Mouse (Mus musculus): Measurements from ENCODE around the gene Ptpru. TPM values are rescaled to one million over a fixed set of nuclear protein-coding genes. Genes with fewer than 3 reads are reported as not detected.
"Not testable (repeated sequence)": the region's sequence is repeated elsewhere in the genome, so short reads cannot be mapped to it uniquely, and the experiment has no call there.

The Ptpru gene
- polyA plus RNA-seq, 1 experiment from 2014 or later: 11.4 TPM

- no peak overlapping the region for H3K9ac ChIP-seq (ENCODE audit: low read length)
- no peaks in the 10 kb centered on the region for H3K9me3 ChIP-seq (ENCODE audit: control insufficient read depth, low read length)
- H3K4me3 ChIP-seq (ENCODE audit: low read depth, low read length): no peak overlapping the region
- no peak for DNase-seq (ENCODE audit: low spot score, missing footprints)
- ATAC-seq (ENCODE audit: low FRiP score): no peak
- no peaks in the 10 kb centered on the region for H3K27me3 ChIP-seq (ENCODE audit: control insufficient read depth, insufficient read depth, low read length)
- no peak overlapping the region for H3K27ac ChIP-seq (ENCODE audit: low read depth, low read length)
- WGBS: 73% methylated on average over 3 of the region's 3 CpGs
- no peaks in the 10 kb centered on the region for H3K36me3 ChIP-seq (ENCODE audit: control insufficient read depth, insufficient read depth, low read length)
- no peak overlapping the region for H3K4me2 ChIP-seq
- H3K4me1 ChIP-seq (ENCODE audit: control insufficient read depth, insufficient read depth, low read length): no peaks in the 10 kb centered on the region
Measured at GRCm38 (mm10) chr4:131805255-131805654, 32.8 kb downstream of the Ptpru start.

- DNase-seq (ENCODE audit: low spot score, missing footprints); H3K4me1 ChIP-seq (ENCODE audit: control insufficient read depth, insufficient read depth, low read length); H3K4me3 ChIP-seq (ENCODE audit: low read depth, low read length); H3K4me2 ChIP-seq; H3K9ac ChIP-seq (ENCODE audit: low read length); H3K27me3 ChIP-seq (ENCODE audit: control insufficient read depth, insufficient read depth, low read length); H3K27ac ChIP-seq (ENCODE audit: low read depth, low read length); H3K36me3 ChIP-seq (ENCODE audit: control insufficient read depth, insufficient read depth, low read length); H3K9me3 ChIP-seq (ENCODE audit: control insufficient read depth, low read length): not testable (repeated sequence)
- 0 out of 2 replicates have a peak, but pooled peaks have one; percentile 52 for ATAC-seq (ENCODE audit: low FRiP score)
- 98% methylated on average over 5 of the region's 6 CpGs for WGBS
Measured at GRCm38 (mm10) chr4:131804732-131805131, 33.4 kb downstream of the Ptpru start.

DNA sequence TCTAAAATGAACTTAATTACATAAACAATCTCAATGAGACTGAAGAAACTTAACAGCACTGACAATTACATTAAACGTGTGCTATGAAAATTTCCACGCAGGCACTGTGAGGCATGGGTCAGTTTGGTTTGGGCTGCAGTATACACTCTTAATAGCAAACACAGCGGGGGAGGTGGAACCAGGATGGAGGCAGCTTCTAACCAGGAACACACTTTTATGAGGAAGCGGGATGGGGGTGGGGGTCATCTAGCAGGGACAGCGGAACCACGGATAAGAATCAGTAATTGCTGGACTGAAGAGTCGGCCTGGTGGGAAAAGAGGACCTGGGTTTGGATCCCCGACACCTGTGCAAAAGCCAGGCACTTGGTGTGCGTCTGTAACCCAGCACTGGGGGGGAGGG is 34.2 kb downstream of the Ptpru start:
- no peak for ATAC-seq (ENCODE audit: low FRiP score)
- 76% methylated on average over 9 of the region's 9 CpGs for WGBS
- DNase-seq (ENCODE audit: low spot score, missing footprints): no peak
- Histone ChIP-seq H3K9me3 (ENCODE audit: control insufficient read depth, low read length) (no peaks in the 10 kb centered on the region), H3K27me3 (ENCODE audit: control insufficient read depth, insufficient read depth, low read length) (no peaks in the 10 kb centered on the region), H3K4me2 (no peak overlapping the region), H3K27ac (ENCODE audit: low read depth, low read length) (no peak overlapping the region), H3K9ac (ENCODE audit: low read length) (no peak overlapping the region), H3K36me3 (ENCODE audit: control insufficient read depth, insufficient read depth, low read length) (no peaks in the 10 kb centered on the region), H3K4me3 (ENCODE audit: low read depth, low read length) (no peak overlapping the region), H3K4me1 (ENCODE audit: control insufficient read depth, insufficient read depth, low read length) (no peaks in the 10 kb centered on the region)

DNA sequence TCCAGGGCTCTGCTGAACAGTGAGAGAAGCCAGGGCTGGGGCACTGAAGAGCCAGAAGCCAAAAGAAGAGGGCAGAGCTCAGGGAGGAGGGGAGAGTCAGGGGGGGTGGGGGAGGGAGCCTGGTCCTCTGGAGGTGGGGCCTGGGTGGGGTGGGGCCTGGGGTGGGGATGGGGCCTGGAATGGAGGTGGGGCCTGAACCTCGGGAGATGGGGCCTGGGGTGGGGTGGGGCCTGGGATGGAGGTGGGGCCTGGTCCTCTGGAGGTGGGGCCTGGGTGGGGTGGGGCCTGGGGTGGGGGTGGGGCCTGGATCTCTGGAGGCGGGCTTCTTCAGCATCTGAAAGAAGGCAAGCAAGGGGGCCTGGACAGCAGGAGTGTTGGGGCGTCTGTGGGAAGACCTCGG is 39.1 kb downstream of the Ptpru start:
- H3K9me3 ChIP-seq (ENCODE audit: control insufficient read depth, low read length): no peaks in the 10 kb centered on the region
- no peak overlapping the region for H3K27ac ChIP-seq (ENCODE audit: low read depth, low read length)
- no peaks in the 10 kb centered on the region for H3K4me1 ChIP-seq (ENCODE audit: control insufficient read depth, insufficient read depth, low read length)
- no peak overlapping the region for H3K4me3 ChIP-seq (ENCODE audit: low read depth, low read length)
- 22% methylated on average over 4 of the region's 4 CpGs for WGBS
- ATAC-seq (ENCODE audit: low FRiP score) (no peak), DNase-seq (ENCODE audit: low spot score, missing footprints) (no peak)
- H3K9ac ChIP-seq (ENCODE audit: low read length): no peak overlapping the region
- no peaks in the 10 kb centered on the region for H3K27me3 ChIP-seq (ENCODE audit: control insufficient read depth, insufficient read depth, low read length)
- no peaks in the 10 kb centered on the region for H3K36me3 ChIP-seq (ENCODE audit: control insufficient read depth, insufficient read depth, low read length)
- no peak overlapping the region for H3K4me2 ChIP-seq

- Histone ChIP-seq H3K9me3 (ENCODE audit: control insufficient read depth, low read length) (no peaks in the 10 kb centered on the region), H3K4me2 (no peak overlapping the region), H3K4me3 (ENCODE audit: low read depth, low read length) (no peak overlapping the region), H3K27me3 (ENCODE audit: control insufficient read depth, insufficient read depth, low read length) (no peaks in the 10 kb centered on the region), H3K36me3 (ENCODE audit: control insufficient read depth, insufficient read depth, low read length) (no peaks in the 10 kb centered on the region), H3K4me1 (ENCODE audit: control insufficient read depth, insufficient read depth, low read length) (no peaks in the 10 kb centered on the region), H3K27ac (ENCODE audit: low read depth, low read length) (no peak overlapping the region), H3K9ac (ENCODE audit: low read length) (no peak overlapping the region)
- peak; percentile 88 for DNase-seq (ENCODE audit: low spot score, missing footprints)
- 47% methylated on average over 12 of the region's 12 CpGs for WGBS
- ATAC-seq (ENCODE audit: low FRiP score): 0 out of 2 replicates have a peak, but pooled peaks have one; percentile 19
Measured at GRCm38 (mm10) chr4:131797920-131798319, 40.2 kb downstream of the Ptpru start.

DNA sequence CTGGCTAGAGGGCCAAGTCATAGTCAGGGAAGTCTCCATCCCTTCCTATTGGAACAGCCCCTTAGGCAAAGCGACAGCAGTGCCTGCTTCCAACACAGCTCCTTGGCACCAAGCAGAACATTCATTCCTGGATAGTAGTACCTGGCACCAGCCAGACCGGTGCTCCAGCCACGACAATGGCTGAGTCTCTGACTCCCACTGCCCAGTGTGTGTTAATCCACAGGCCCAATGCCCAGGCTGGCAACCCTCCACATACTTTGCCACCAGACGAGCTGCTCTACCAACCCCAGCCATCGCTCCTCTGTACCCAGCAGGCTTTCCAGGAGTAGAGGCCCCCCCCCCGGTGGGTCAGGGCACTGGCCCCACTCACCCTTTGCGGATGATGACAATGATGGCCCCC is 40.6 kb downstream of the Ptpru start:
- no peaks in the 10 kb centered on the region for H3K9me3 ChIP-seq (ENCODE audit: control insufficient read depth, low read length)
- DNase-seq (ENCODE audit: low spot score, missing footprints): no peak
- H3K36me3 ChIP-seq (ENCODE audit: control insufficient read depth, insufficient read depth, low read length): no peaks in the 10 kb centered on the region
- H3K27me3 ChIP-seq (ENCODE audit: control insufficient read depth, insufficient read depth, low read length): no peaks in the 10 kb centered on the region
- H3K9ac ChIP-seq (ENCODE audit: low read length): no peak overlapping the region
- WGBS: 73% methylated on average over 7 of the region's 7 CpGs
- H3K4me3 ChIP-seq (ENCODE audit: low read depth, low read length): no peak overlapping the region
- H3K27ac ChIP-seq (ENCODE audit: low read depth, low read length): no peak overlapping the region
- no peaks in the 10 kb centered on the region for H3K4me1 ChIP-seq (ENCODE audit: control insufficient read depth, insufficient read depth, low read length)
- 0 out of 2 replicates have a peak, but pooled peaks have one; percentile 7 for ATAC-seq (ENCODE audit: low FRiP score)
- no peak overlapping the region for H3K4me2 ChIP-seq

DNA sequence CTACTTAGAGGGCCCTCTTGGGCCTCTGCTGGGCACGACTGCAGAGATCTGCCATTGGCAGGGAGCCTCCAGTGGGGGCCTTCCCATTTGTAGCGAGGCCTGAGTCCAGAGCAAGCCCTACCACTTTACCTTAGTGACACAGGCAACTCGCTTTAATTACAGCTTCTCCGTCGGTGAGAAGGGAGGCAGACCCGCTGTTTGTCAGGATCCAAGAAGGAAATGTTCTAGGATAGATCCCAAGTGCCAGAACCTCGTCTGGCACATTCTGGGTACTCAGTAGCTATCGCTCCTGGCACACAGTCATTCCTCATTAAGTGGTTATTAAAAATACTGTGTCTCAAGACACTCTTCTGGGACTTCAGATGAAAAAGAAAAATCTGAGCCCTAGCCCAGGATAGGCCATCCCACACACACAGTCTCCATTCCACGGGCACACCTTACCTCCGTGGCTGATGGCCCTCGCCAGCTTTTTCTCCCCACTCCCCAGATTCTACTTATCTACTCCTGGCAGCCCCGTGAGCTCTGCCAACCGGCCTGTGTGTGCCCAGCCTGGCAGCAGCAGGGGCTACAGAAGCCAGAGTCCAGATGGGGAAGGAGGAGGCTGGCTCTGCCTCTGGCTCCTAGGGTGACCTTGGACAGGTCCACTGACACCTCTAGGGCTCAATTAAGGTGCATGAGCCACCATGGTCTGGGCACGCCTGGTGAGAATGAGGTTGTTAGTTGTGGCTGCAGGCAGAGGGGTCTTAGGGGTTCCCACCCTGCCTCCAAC is 41.6 kb downstream of the Ptpru start:
- H3K27ac ChIP-seq (ENCODE audit: low read depth, low read length): no peak overlapping the region
- no peaks in the 10 kb centered on the region for H3K27me3 ChIP-seq (ENCODE audit: control insufficient read depth, insufficient read depth, low read length)
- no peak for ATAC-seq (ENCODE audit: low FRiP score)
- no peak overlapping the region for H3K9ac ChIP-seq (ENCODE audit: low read length)
- 78% methylated on average over 14 of the region's 14 CpGs for WGBS
- no peaks in the 10 kb centered on the region for H3K36me3 ChIP-seq (ENCODE audit: control insufficient read depth, insufficient read depth, low read length)
- no peak for DNase-seq (ENCODE audit: low spot score, missing footprints)
- H3K9me3 ChIP-seq (ENCODE audit: control insufficient read depth, low read length): no peaks in the 10 kb centered on the region
- H3K4me3 ChIP-seq (ENCODE audit: low read depth, low read length): no peak overlapping the region
- no peaks in the 10 kb centered on the region for H3K4me1 ChIP-seq (ENCODE audit: control insufficient read depth, insufficient read depth, low read length)
- H3K4me2 ChIP-seq: no peak overlapping the region

GRCm38 (mm10) chr4:131786800-131787199 is 51.3 kb downstream of the Ptpru start:
- H3K4me1 ChIP-seq (ENCODE audit: control insufficient read depth, insufficient read depth, low read length): no peaks in the 10 kb centered on the region
- ATAC-seq (ENCODE audit: low FRiP score): no peak

GRCm38 (mm10) chr4:131784034-131784433 is 54.1 kb downstream of the Ptpru start:
- 15% methylated on average over 9 of the region's 9 CpGs for WGBS
- Histone ChIP-seq H3K4me2 (no peak overlapping the region), H3K4me3 (ENCODE audit: low read depth, low read length) (no peak overlapping the region), H3K9me3 (ENCODE audit: control insufficient read depth, low read length) (no peaks in the 10 kb centered on the region), H3K4me1 (ENCODE audit: control insufficient read depth, insufficient read depth, low read length) (no peaks in the 10 kb centered on the region), H3K27me3 (ENCODE audit: control insufficient read depth, insufficient read depth, low read length) (no peaks in the 10 kb centered on the region), H3K9ac (ENCODE audit: low read length) (no peak overlapping the region), H3K27ac (ENCODE audit: low read depth, low read length) (no peak overlapping the region), H3K36me3 (ENCODE audit: control insufficient read depth, insufficient read depth, low read length) (no peaks in the 10 kb centered on the region)
- ATAC-seq (ENCODE audit: low FRiP score): no peak
- DNase-seq (ENCODE audit: low spot score, missing footprints): peak; percentile 96

More at GRCm38 (mm10) chr4:131786800-131787199, 51.3 kb downstream of the Ptpru start:
- Histone ChIP-seq H3K9me3 (ENCODE audit: control insufficient read depth, low read length) (no peaks in the 10 kb centered on the region), H3K27me3 (ENCODE audit: control insufficient read depth, insufficient read depth, low read length) (no peaks in the 10 kb centered on the region), H3K27ac (ENCODE audit: low read depth, low read length) (no peak overlapping the region), H3K36me3 (ENCODE audit: control insufficient read depth, insufficient read depth, low read length) (no peaks in the 10 kb centered on the region), H3K9ac (ENCODE audit: low read length) (no peak overlapping the region), H3K4me2 (no peak overlapping the region), H3K4me3 (ENCODE audit: low read depth, low read length) (no peak overlapping the region)
- 73% methylated on average over 7 of the region's 7 CpGs for WGBS
- DNase-seq (ENCODE audit: low spot score, missing footprints): no peak
